ENCODE assay signal across 25 mouse cellular contexts in genomic region chr3:152599679-152600078, GRCm38 (mm10).
"Had no signal": no experiment of that assay in that cellular context is flagged by ENCODE, and none has a peak within 500 bp of the region (broad histone marks: within the 10 kb centered on the region; RNA-seq: fewer than 3 reads in every experiment).

No protein-coding gene starts in this region.

- H3K4me2 ChIP-seq: limb, embryonic 13.5 days; liver, embryonic 12.5 days; liver, embryonic 15.5 days; lung, embryonic 15.5 days; midbrain, embryonic 13.5 days; neural tube, embryonic 15.5 days had no signal

- DNase-seq: kidney, adult 2 months; kidney, postnatal 25 days; liver; lung, adult 18-20 months; lung, postnatal 10 days; lung, postnatal 36 days; right cerebral cortex, adult 18-20 months; right cerebral cortex, postnatal 14 days; right cerebral cortex, postnatal 4 days; thymus, adult 2 months; thymus, postnatal 14 days; thymus, postnatal 4 days had no signal

- ATAC-seq: liver, embryonic 12.5 days; midbrain, embryonic 13.5 days; midbrain, embryonic 16.5 days had no signal

- H3K9me3 ChIP-seq: limb, embryonic 10.5 days; limb, embryonic 13.5 days; liver, embryonic 12.5 days; liver, embryonic 15.5 days; lung, embryonic 15.5 days; midbrain, embryonic 10.5 days; midbrain, embryonic 13.5 days; neural tube, embryonic 15.5 days had no signal

- H3K27me3 ChIP-seq: limb, embryonic 13.5 days; liver, embryonic 12.5 days; liver, embryonic 15.5 days; lung, embryonic 15.5 days; megakaryocyte, embryonic 14.5 days; midbrain, embryonic 13.5 days; neural tube, embryonic 15.5 days had no signal

- H3K4me3 ChIP-seq: limb, embryonic 10.5 days; limb, embryonic 13.5 days; liver, embryonic 12.5 days; liver, embryonic 15.5 days; lung, embryonic 15.5 days; megakaryocyte, embryonic 14.5 days; midbrain, embryonic 10.5 days; midbrain, embryonic 13.5 days; myocyte; neural tube, embryonic 15.5 days had no signal

- H3K36me3 ChIP-seq: limb, embryonic 10.5 days; limb, embryonic 13.5 days; liver, embryonic 12.5 days; liver, embryonic 15.5 days; lung, embryonic 15.5 days; midbrain, embryonic 10.5 days; midbrain, embryonic 13.5 days; neural tube, embryonic 15.5 days had no signal

- H3K27ac ChIP-seq: kidney, postnatal 0 days; limb, embryonic 10.5 days; limb, embryonic 13.5 days; liver, embryonic 12.5 days; liver, embryonic 15.5 days; lung, embryonic 15.5 days; midbrain, embryonic 10.5 days; midbrain, embryonic 13.5 days; neural tube, embryonic 15.5 days; stomach, postnatal 0 days had no signal

- H3K4me1 ChIP-seq: limb, embryonic 10.5 days; limb, embryonic 13.5 days; liver, embryonic 12.5 days; liver, embryonic 15.5 days; lung, embryonic 15.5 days; megakaryocyte, embryonic 14.5 days; midbrain, embryonic 10.5 days had no signal

- H3K9ac ChIP-seq: limb, embryonic 13.5 days; liver, embryonic 12.5 days; liver, embryonic 15.5 days; lung, embryonic 15.5 days; midbrain, embryonic 13.5 days; neural tube, embryonic 15.5 days had no signal
